Mouse (Mus musculus) small intestine, adult 2 months (tissue): ENCODE data around the gene Abcb4. TPM values are rescaled to one million over a fixed set of nuclear protein-coding genes. Genes with fewer than 3 reads are reported as not detected.

Source experiments
- H3K27ac ChIP-seq: fragments of 200-500 bp; 2 replicates; pipeline ENCODE4 v1.5.1; 2012; ENCODE audit warnings: low read depth, low read length, control low read depth, inconsistent platforms; ENCODE audit not compliant: insufficient read depth
- H3K27me3 ChIP-seq: fragments of 200-500 bp; 2 replicates; pipeline ENCODE4 v1.6.1; 2012; ENCODE audit warnings: mild to moderate bottlenecking, moderate library complexity, low read length, inconsistent platforms; ENCODE audit not compliant: control insufficient read depth, insufficient read depth
- H3K36me3 ChIP-seq: fragments of 200-500 bp; 2 replicates; pipeline ENCODE4 v1.6.1; 2012; ENCODE audit warnings: mild to moderate bottlenecking, low read length, control low read depth, inconsistent platforms; ENCODE audit not compliant: control insufficient read depth, insufficient read depth
- H3K4me1 ChIP-seq: fragments of 200-500 bp; 2 replicates; pipeline ENCODE4 v1.6.1; 2012; ENCODE audit warnings: low read length, inconsistent platforms, mixed read lengths; ENCODE audit not compliant: control insufficient read depth, insufficient read depth, insufficient read length
- H3K4me3 ChIP-seq: fragments of 200-500 bp; 2 replicates; pipeline ENCODE4 v1.5.1; 2012; ENCODE audit warnings: low read depth, mild to moderate bottlenecking, control low read depth, inconsistent platforms, low read length, moderate library complexity
- CTCF ChIP-seq: fragments of 200-500 bp; IDR thresholded peaks from 2 replicates; pipeline ENCODE4 v1.5.1; 2012; ENCODE audit warnings: low read depth, mild to moderate bottlenecking, control low read depth, inconsistent platforms, low read length, moderate library complexity, mixed read lengths; ENCODE audit not compliant: insufficient replicate concordance, insufficient read length; ENCODE audit errors: extremely low read depth
- POLR2A ChIP-seq: fragments of 200-500 bp; IDR thresholded peaks from 2 replicates; pipeline ENCODE4 v1.6.1; 2012; ENCODE audit warnings: low read depth, mild to moderate bottlenecking, control low read depth, inconsistent platforms, low read length, moderate library complexity
- WGBS: fragments of 180-500 bp; shearing (Covaris S2); methylation state at CpG from one replicate; pipeline ENCODE4 v1.1.7; 2018; 5-methylcytosine and 5-hydroxymethylcytosine counted together
- polyA plus RNA-seq: library from polyadenylated mRNA; depleted of rRNA; stranded (reverse); fragments of >200 nt; gene quantifications from 2 replicates; pipeline ENCODE4 v1.2.3, GENCODE M21; 2012

Abcb4 gene
- polyA plus RNA-seq, 1 experiment, result 0.11 TPM

DNA sequence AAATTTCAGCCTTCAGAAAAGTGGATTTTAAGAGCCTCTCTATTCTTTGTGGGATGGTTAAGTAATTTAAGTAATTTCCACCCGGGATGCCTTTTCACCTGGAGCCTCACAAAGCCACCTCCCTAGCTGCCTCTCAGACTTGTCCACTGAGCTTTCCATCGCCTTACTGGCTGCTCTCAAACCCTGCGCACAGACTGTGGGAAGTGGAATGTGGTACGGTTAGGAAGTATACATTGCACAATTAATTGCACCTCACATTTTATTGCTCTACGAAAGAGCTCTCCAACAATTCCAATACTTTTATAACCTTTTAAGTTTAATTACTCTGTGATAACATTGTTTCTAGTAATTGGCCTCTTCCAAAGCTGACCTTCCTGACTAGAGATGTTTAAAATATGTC is 27.2 kb upstream of the Abcb4 start:
- TF ChIP-seq CTCF, result no peak
- TF ChIP-seq POLR2A, result no peak
- no peak overlapping the region for H3K27ac ChIP-seq
- H3K4me1 ChIP-seq, result peaks cover 1% of the 10 kb centered on the region; the same call in 1 of the 2 replicates
- H3K36me3 ChIP-seq, result no peaks in the 10 kb centered on the region
- no peak overlapping the region for H3K4me3 ChIP-seq
- H3K27me3 ChIP-seq, result no peaks in the 10 kb centered on the region
- 23% methylated on average over 5 of the region's 5 CpGs for WGBS

DNA sequence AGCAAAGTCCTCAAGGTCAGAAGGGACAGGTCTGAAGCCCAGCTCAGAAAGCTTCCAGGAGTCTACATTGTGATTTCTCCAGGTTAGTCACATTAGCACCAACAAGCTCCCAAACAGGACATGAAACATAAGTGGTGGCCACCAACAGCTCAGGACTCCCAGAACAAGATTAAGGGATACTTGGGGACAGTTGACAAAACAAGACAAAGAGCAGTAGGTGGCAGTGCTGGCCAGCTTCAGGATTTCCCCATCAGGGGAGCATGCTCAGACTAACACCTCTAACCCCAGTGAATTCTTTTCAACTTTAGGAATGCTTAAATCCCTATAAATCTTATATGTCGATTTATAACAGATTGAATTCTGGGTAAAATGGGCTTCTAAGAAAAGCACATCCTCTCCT is 25.5 kb upstream of the Abcb4 start:
- H3K4me3 ChIP-seq, result no peak overlapping the region
- no peaks in the 10 kb centered on the region for H3K36me3 ChIP-seq
- H3K27ac ChIP-seq, result no peak overlapping the region
- no peaks in the 10 kb centered on the region for H3K27me3 ChIP-seq
- peaks cover 1% of the 10 kb centered on the region; the same call in 1 of the 2 replicates for H3K4me1 ChIP-seq
- no peak for TF ChIP-seq POLR2A
- TF ChIP-seq CTCF, result peak; percentile 8; the same call in 1 of the 2 replicates
- 22% methylated on average over 1 of the region's 1 CpGs for WGBS

DNA sequence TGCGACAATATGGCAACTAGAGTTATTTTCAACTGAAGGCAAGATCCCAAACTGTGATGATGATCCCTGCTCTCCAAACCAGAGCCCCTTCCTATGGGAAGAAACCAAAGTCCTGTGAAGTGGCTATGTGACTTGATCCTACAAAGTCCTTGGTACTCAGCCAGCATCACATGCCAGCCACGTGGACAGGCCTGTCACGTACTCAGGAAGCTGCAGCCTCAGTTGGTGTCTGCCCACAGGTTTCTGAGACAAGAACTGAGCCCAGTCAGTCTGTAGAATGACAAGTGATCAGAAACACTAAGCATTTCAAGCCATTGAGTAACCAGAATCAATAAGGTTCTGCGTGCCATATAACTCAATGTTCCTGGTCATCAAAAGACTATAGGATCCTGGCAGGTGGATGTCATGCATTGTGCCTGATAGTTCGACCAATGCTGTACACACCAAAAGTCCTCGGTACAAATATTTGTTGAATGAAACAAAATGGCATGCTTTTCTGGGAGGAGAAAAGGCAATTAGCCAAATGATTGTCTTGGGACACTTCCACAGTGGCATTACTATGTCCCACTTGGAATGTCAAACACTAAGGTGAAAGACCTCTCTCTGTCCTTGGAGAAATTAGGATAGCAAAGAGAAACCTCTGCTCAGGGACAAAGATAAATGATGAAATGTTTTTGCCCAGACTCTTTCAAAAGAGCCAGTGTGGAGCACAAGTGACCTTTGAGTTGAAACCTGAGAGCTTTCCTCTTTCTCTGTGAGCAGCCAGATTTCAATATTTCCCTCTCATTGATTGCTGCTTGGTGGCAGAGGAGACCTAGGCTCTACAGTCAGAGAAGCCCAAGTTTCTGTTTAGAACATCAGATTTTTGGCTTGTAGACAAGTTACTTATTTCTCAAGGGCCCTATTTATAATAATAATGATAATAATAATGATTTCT is 20.3 kb upstream of the Abcb4 start:
- Histone ChIP-seq H3K4me3 (no peak overlapping the region), H3K27ac (no peak overlapping the region), H3K36me3 (no peaks in the 10 kb centered on the region), H3K27me3 (no peaks in the 10 kb centered on the region), H3K4me1 (no peaks in the 10 kb centered on the region)
- WGBS, result 76% methylated on average over 6 of the region's 6 CpGs
- TF ChIP-seq CTCF (no peak), POLR2A (no peak)

- H3K27ac ChIP-seq, result no peak overlapping the region
- no peaks in the 10 kb centered on the region for H3K36me3 ChIP-seq
- no peaks in the 10 kb centered on the region for H3K27me3 ChIP-seq
- TF ChIP-seq CTCF (no peak), POLR2A (no peak)
- no peak overlapping the region for H3K4me3 ChIP-seq
- 76% methylated on average over 2 of the region's 2 CpGs for WGBS
- no peaks in the 10 kb centered on the region for H3K4me1 ChIP-seq
Measured at GRCm38 (mm10) chr5:8877086-8877485, 16.4 kb upstream of the Abcb4 start.

DNA sequence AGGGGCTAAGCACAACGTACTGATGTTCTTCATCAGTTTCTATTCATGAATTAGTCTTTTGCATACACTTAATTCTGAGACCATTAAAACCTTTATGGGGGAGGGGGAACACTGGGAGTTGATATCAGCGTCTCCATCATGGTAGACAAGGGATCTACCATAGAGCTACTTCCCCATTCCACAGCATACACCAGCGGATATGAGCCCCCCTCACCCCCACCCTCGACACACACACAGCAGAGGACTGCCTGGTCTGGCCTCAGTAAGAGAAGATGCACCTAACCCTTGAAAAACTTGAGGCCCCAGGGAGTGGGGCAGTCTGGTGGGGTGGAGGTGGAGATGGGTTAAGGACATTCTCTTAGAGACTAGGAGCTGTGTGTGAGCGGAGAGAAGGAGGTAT is 15.7 kb upstream of the Abcb4 start:
- 65% methylated on average over 5 of the region's 5 CpGs for WGBS

GRCm38 (mm10) chr5:8885837-8886236 is 7.7 kb upstream of the Abcb4 start:
- TF ChIP-seq POLR2A, result no peak
- no peak for TF ChIP-seq CTCF
- WGBS, result 54% methylated on average over 2 of the region's 2 CpGs
- no peak overlapping the region for H3K4me3 ChIP-seq
- H3K4me1 ChIP-seq, result no peaks in the 10 kb centered on the region
- no peaks in the 10 kb centered on the region for H3K36me3 ChIP-seq
- no peaks in the 10 kb centered on the region for H3K27me3 ChIP-seq
- no peak overlapping the region for H3K27ac ChIP-seq

More for the DNA sequence above, 15.7 kb upstream of the Abcb4 start:
- Histone ChIP-seq H3K27me3 (no peaks in the 10 kb centered on the region), H3K4me3 (no peak overlapping the region), H3K4me1 (no peaks in the 10 kb centered on the region), H3K36me3 (no peaks in the 10 kb centered on the region), H3K27ac (no peak overlapping the region)
- TF ChIP-seq POLR2A (no peak), CTCF (no peak)

DNA sequence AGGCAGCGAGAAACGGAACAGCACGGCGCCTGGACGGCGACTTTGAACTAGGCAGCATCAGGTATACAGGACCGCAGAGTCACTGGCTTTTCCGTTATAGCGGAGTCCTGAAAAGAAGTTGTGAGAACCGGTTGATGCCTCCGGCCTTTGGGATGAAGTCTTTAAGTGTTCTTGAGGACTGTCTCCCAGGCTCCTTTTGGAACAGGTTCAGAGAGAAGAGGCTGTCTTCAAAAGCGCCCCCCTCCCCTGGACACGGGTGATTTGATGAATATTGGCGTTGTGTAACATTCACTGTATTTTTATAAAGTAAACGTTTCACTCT is 548 bp downstream of the Abcb4 start:
- H3K36me3 ChIP-seq, result no peaks in the 10 kb centered on the region
- no peak overlapping the region for H3K27ac ChIP-seq
- TF ChIP-seq CTCF (no peak), POLR2A (no peak)
- peak overlapping the region; percentile 66 for H3K4me3 ChIP-seq
- H3K4me1 ChIP-seq, result 0 out of 2 replicates have a peak, but pooled peaks cover 2% of the 10 kb centered on the region
- 7% methylated on average over 15 of the region's 15 CpGs for WGBS
- H3K27me3 ChIP-seq, result no peaks in the 10 kb centered on the region
